Mouse (Mus musculus) CD4-positive naive resting alpha-beta T cell, adult 76 days (primary cell): ENCODE results near the gene Rasgef1a. TPM values are rescaled to one million over a fixed set of nuclear protein-coding genes. Genes with fewer than 3 reads are reported as not detected.

Experiments
- total RNA-seq: library from RNA; stranded (reverse); gene quantifications from one replicate; pipeline ENCODE4 v1.2.4, GENCODE M21; 2023

Rasgef1a gene
- total RNA-seq, result 0.38 TPM

DNA sequence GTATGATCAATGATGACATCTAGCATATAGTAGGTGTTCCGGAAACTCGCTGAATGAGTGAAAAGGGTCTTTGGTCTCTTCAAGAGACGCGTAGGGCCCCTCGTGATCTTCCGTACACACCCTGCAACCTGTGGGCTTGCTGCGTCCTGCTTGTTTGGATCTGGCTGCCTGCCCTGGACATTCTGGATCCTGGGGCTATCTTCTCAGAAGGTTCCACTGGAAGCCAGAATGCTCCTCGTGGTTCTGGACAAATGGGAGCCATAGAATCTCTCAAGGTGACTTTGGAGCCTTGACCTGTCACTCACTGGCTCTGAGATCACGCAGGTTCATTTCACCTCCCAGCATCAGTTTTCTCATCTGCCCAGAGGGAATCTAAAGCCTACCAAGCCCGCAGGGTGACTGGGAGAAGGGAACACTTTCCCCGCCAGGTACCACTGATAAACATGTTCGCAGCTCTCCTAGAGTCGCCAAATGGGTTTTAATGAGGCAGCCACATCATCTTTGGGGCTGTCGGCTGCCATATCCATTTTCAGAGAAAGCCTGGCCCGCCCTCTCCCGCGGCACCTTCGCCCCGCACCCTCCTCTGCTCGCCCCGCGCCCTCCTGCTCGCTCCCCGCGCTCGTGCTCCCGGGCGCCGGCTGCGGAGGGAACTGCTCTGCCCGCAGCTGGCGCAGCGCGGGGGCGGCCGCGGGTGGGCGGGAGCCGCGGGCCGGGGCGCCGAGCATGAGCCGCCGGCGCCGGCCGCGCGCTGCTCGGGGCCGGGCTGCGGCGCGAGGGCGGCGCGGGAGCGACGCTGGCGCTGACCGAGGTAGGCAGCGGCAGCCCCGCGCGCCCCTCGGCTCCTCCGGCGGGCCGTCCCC lies at the start of gene Rasgef1a:
Rasgef1a (plus strand) TSS at position 683 of the 860 bp plus-strand sequence.

DNA sequence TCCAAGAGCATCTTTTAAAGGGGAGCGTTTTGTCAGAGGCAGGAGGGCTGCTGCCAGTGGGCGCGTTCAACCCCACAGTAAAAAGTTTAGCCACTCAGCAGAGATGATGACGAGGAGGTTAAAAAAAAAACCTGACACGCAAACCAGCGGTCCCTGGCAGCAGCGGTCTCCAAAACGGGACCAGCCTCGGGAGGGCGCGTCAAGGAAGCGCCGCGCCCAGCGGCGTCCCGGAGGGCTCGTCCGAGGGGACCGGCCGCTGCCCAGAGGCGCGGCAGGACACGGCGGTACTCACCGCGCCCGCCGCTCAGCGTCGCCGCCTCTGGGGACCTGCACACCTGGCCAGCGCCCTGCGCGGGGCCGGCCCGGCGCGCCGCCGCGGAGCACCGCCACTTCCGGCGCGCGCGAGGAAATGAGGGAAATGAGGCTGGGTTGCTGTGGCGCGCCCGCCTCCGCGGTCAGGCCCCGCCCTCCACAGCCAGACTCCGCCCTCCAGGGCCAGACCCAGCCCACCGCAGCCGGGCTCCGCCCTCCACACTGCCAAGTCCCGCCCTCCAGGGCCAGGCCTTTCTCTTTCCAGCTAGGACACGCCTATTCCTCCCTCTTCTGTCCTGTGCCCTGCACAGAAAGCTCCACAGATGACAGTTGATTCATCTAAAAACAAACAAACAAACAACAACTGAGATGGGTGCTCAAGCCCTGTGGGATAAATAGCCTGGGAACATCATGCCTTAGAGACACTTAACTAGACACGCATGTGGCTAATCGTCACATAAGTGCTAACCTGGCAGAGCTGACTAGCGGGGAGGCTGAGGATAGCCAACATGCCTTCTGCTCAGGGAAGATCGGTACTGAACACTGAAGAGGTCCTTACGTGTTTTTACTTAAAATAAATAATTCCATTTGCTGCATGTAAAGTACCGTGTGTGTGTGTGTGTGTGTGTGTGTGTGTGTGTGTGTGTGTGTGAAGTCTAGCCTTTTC lies 127.8 kb downstream of the Rasgef1a start, which contains the start of gene Csgalnact2:
Csgalnact2 (minus strand) TSS at position 410 of the 979 bp plus-strand sequence.

Other genes starting within 250 kb of the Rasgef1a start
- 9.5 TPM for gene Zfp637, start 170.3 kb upstream of the Rasgef1a start, total RNA-seq
- gene Zfp239, start 149.3 kb upstream of the Rasgef1a start, total RNA-seq, result 1.2 TPM
- 756 TPM for gene Hnrnpf, start 111.1 kb upstream of the Rasgef1a start, total RNA-seq
- gene Fxyd4, start 73.7 kb upstream of the Rasgef1a start, total RNA-seq, result not detected
- gene Csgalnact2, start 127.7 kb downstream of the Rasgef1a start, total RNA-seq, result 16.3 TPM
- 0.15 TPM for gene Ret, start 186.3 kb downstream of the Rasgef1a start, total RNA-seq